Comparison of ENCODE assay signal across 8 mouse cellular contexts in the genomic region with DNA sequence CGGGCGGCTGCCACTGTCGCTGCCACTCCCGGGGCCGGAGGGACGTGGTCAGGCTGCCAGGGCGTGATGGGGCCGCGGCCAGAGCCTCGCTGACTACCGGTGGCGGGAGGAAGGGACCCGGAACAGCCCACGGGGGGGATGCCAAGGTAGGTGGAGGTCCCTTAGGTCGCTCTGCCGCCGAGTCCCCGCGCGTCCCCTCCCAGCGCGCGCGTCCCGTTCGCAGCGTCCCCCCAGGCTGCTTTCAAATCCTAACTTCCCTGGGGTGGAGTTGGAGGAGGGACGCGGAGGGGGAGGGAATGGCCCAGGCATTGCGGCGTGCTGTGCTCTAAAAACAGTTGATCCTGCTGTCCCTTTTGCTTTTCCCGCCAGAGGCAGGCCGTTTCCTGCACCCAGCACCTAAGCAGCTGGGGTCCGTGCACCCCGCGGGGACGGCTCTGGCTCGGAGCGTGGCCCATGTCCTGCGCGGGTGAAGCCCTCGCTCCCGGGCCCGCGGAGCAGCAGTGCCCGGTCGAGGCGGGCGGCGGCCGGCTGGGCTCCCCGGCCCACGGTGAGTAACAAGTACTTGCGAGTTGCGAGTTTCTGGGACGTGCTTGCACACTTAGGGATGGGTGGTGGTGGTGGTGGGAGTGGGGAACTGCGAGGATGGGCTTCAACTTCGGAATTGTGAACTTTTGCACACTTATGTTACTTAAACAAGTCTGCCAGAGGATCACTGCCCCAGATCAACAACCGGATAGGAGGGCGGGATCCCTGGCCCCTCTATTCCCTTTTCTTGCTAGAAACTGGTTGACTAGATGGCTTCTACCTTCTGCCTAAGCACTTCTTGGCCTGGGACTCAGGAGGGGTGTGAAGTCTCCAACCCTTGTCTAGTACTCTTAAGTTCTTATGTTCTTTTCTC. TPM values are rescaled to one million over a fixed set of nuclear protein-coding genes. Genes with fewer than 3 reads are reported as not detected.
DNase-seq lines count a peak whose midpoint lies in the region; ATAC-seq and TF ChIP-seq lines count a peak whose summit lies in the region.

No protein-coding gene starts in this region.

- no peaks in the 10 kb centered on the region for H3K9me3 ChIP-seq in heart, postnatal 0 days (replicated peaks; ENCODE audit: control insufficient read depth, low read length)

- peak overlapping the region; percentile 85 for H3K9ac ChIP-seq in heart, postnatal 0 days (replicated peaks; ENCODE audit: low read depth, low read length)

- H3K36me3 ChIP-seq in C2C12 (ENCODE audit: control insufficient read depth, insufficient read depth) = no peaks in the 10 kb centered on the region
- no peaks in the 10 kb centered on the region for H3K36me3 ChIP-seq in heart, postnatal 0 days (replicated peaks; ENCODE audit: control insufficient read depth, insufficient read depth, low read length)

- WGBS in heart, postnatal 0 days = under 1% methylated on average over 52 of the region's 60 CpGs

- H3K27me3 ChIP-seq in C2C12 (ENCODE audit: control insufficient read depth, insufficient read depth, insufficient read length) = no peaks in the 10 kb centered on the region
- H3K27me3 ChIP-seq in heart, postnatal 0 days (ENCODE audit: control insufficient read depth, insufficient read depth, low read length) = no peaks in the 10 kb centered on the region

- DNase-seq in ZHBTc4 (ENCODE audit: low read depth, low spot score) = peak; percentile 71
- peak; percentile 57 for DNase-seq in heart, postnatal 0 days (ENCODE audit: low spot score)
- DNase-seq in kidney, postnatal 14 days = peak; percentile 83
- peak; percentile 10 for DNase-seq in right cerebral cortex, postnatal 14 days
- peak; percentile 62 for DNase-seq in urinary bladder, postnatal 25 days (ENCODE audit: low spot score)

- no peaks in the 10 kb centered on the region; the same call in 1 of the 2 replicates for H3K4me1 ChIP-seq in embryonic fibroblast, embryonic 13.5 days (ENCODE audit: control insufficient read depth, insufficient read depth, low read length)
- no peaks in the 10 kb centered on the region; the same call in 1 of the 2 replicates for H3K4me1 ChIP-seq in heart, postnatal 0 days (ENCODE audit: control insufficient read depth, insufficient read depth)

- peaks cover 49% of the 10 kb centered on the region for H3K79me2 ChIP-seq in C2C12 (ENCODE audit: control insufficient read depth, insufficient read depth)

- TF ChIP-seq POLR2A in embryonic fibroblast, embryonic 13.5 days (IDR thresholded peaks at IDR 0.05; ENCODE audit: low read depth, low read length) = peak; percentile 63

- TF ChIP-seq CTCF in C2C12 (IDR thresholded peaks at IDR 0.05; ENCODE audit: control insufficient read depth, insufficient read depth, insufficient read length) = no peak
- TF ChIP-seq CTCF in embryonic fibroblast, embryonic 13.5 days (IDR thresholded peaks at IDR 0.05; ENCODE audit: borderline replicate concordance, insufficient read depth, low read length) = no peak
- TF ChIP-seq CTCF in heart, postnatal 0 days (IDR thresholded peaks at IDR 0.05; ENCODE audit: low read depth) = no peak

- peak; percentile 78 for ATAC-seq in heart, postnatal 0 days (ENCODE audit: insufficient read depth, low read depth)
- ATAC-seq in megakaryocyte, adult 5-6 weeks (ENCODE audit: poor library complexity, severe bottlenecking) = peak; percentile 76

- peak overlapping the region; percentile 97 for H3ac ChIP-seq in C2C12 (ENCODE audit: control insufficient read depth, insufficient read length, low read depth)

- H3K4me2 ChIP-seq in heart, postnatal 0 days (ENCODE audit: low read depth, low read length) = peak overlapping the region; percentile 84

- H3K4me3 ChIP-seq in C2C12 (ENCODE audit: insufficient read depth, poor library complexity, severe bottlenecking) = peak overlapping the region; percentile 60
- peak overlapping the region; percentile 67 for H3K4me3 ChIP-seq in embryonic fibroblast, embryonic 13.5 days (ENCODE audit: insufficient read depth, low read length)
- peak overlapping the region; percentile 84 for H3K4me3 ChIP-seq in heart, postnatal 0 days (ENCODE audit: low read depth, low read length)

- peaks cover 25% of the 10 kb centered on the region for H3K79me3 ChIP-seq in C2C12 (ENCODE audit: low read depth)

- H3K27ac ChIP-seq in embryonic fibroblast, embryonic 13.5 days (ENCODE audit: insufficient read depth, low read length) = peak overlapping the region; percentile 64
- H3K27ac ChIP-seq in heart, postnatal 0 days (ENCODE audit: low read depth) = peak overlapping the region; percentile 85

- 0 out of 2 replicates have a peak, but pooled peaks have one; percentile 12 for TF ChIP-seq EP300 in heart, postnatal 0 days (IDR thresholded peaks at IDR 0.05; ENCODE audit: low read depth)

TF ChIP-seq in C2C12, 6 proteins besides CTCF, POLR2A, EP300 and RAD21:
- TF ChIP-seq USF1 (IDR thresholded peaks at IDR 0.05; ENCODE audit: low read depth) = no peak
- no peak for TF ChIP-seq FOSL1 (IDR thresholded peaks at IDR 0.05; ENCODE audit: insufficient read depth, low read length, poor library complexity, severe bottlenecking)
- no peak for TF ChIP-seq MYOD1 (IDR thresholded peaks at IDR 0.05; ENCODE audit: control insufficient read depth, insufficient read length, low read depth)
- TF ChIP-seq CEBPB (IDR thresholded peaks at IDR 0.05; ENCODE audit: low read depth) = no peak
- no peak for TF ChIP-seq MAX (IDR thresholded peaks at IDR 0.05)
- no peak for TF ChIP-seq MYOG (IDR thresholded peaks at IDR 0.05; ENCODE audit: control insufficient read depth, extremely low read depth, insufficient read length)

RNA-seq across cellular contexts. Expression of gene Mdfic, which starts 0.6 kb away (rescaled TPM):
- polyA plus RNA-seq in C2C12 (2012; fragmentation: generic; extraction: Trizol) = 17.6 TPM
- polyA plus RNA-seq in embryonic fibroblast, embryonic 13.5 days (2011; ENCODE audit: insufficient read length, low read depth, missing spikeins) = 55.3 and 73.6 TPM in 2 replicates
- total RNA-seq in heart, postnatal 0 days (2014; rRNA removed; ENCODE audit: low replicate concordance) = 11.1 and 16.9 TPM in 2 replicates
- 2.4 and 2.6 TPM in 2 replicates for polyA plus RNA-seq in heart, postnatal 0 days (2015; fragmentation: Nextera tagmentation; extraction: Ambion mirVana)
- total RNA-seq in megakaryocyte, adult 5-6 weeks (2015) = 22.0 and 23.3 TPM in 2 replicates
- 24.2 and 25.8 TPM in 2 replicates for total RNA-seq in megakaryocyte, adult 5-6 weeks (2017)

Comparison
In these comparisons a context has a peak if more than half of its experiments do, and no peak if none do; other contexts are left out.
1. Peak in every context shown above with its lines: DNase-seq, ATAC-seq, H3K4me3 ChIP-seq and H3K27ac ChIP-seq.
2. DNase-seq: peak in every context shown above with its lines; median percentile 83 in kidney, postnatal 14 days; 71 in ZHBTc4; 62 in urinary bladder, postnatal 25 days; 57 in heart, postnatal 0 days; 10 in right cerebral cortex, postnatal 14 days.